In genomic region chr11:110942280-110942679, GRCm38 (mm10) we compare ENCODE assay signal across 32 mouse cellular contexts. TPM values are rescaled to one million over a fixed set of nuclear protein-coding genes. Genes with fewer than 3 reads are reported as not detected.
DNase-seq lines count a peak whose midpoint lies in the region; ATAC-seq and TF ChIP-seq lines count a peak whose summit lies in the region.
"Had no signal": no experiment of that assay in that cellular context is flagged by ENCODE, and none has a peak within 500 bp of the region (broad histone marks: within the 10 kb centered on the region; RNA-seq: fewer than 3 reads in every experiment).

No protein-coding gene starts in this region.

- WGBS in heart, embryonic 13.5 days, result 21% methylated on average over 3 of the region's 3 CpGs
- WGBS in liver, embryonic 14.5 days (ENCODE audit: insufficient replicate concordance), result 19% methylated on average over 3 of the region's 3 CpGs
- 31% methylated on average over 3 of the region's 3 CpGs for WGBS in liver, embryonic 12.5 days (ENCODE audit: insufficient replicate concordance)
- WGBS in intestine, embryonic 14.5 days, result 19% methylated on average over 3 of the region's 3 CpGs

- no peaks in the 10 kb centered on the region for H3K9me3 ChIP-seq in heart, embryonic 13.5 days
- no peaks in the 10 kb centered on the region for H3K9me3 ChIP-seq in liver, embryonic 14.5 days (ENCODE audit: control insufficient read depth, low read length)
- H3K9me3 ChIP-seq in liver, embryonic 12.5 days (replicated peaks), result no peaks in the 10 kb centered on the region
- H3K9me3 ChIP-seq in intestine, embryonic 14.5 days (ENCODE audit: control insufficient read depth, low read length), result no peaks in the 10 kb centered on the region
- H3K9me3 ChIP-seq: embryonic facial prominence, embryonic 13.5 days; forebrain, embryonic 12.5 days; hindbrain, embryonic 15.5 days; liver, embryonic 13.5 days; neural tube, embryonic 12.5 days had no signal

- no peaks in the 10 kb centered on the region for H3K36me3 ChIP-seq in heart, embryonic 13.5 days
- H3K36me3 ChIP-seq in liver, embryonic 14.5 days (replicated peaks; ENCODE audit: control insufficient read depth, insufficient read depth, low read depth), result no peaks in the 10 kb centered on the region
- H3K36me3 ChIP-seq in liver, embryonic 12.5 days, result no peaks in the 10 kb centered on the region
- no peaks in the 10 kb centered on the region for H3K36me3 ChIP-seq in intestine, embryonic 14.5 days (ENCODE audit: control insufficient read depth, insufficient read depth, low read length)
- H3K36me3 ChIP-seq in myocyte (ENCODE audit: control insufficient read depth, insufficient read depth), result no peaks in the 10 kb centered on the region
- H3K36me3 ChIP-seq: embryonic facial prominence, embryonic 13.5 days; forebrain, embryonic 12.5 days; hindbrain, embryonic 15.5 days; liver, embryonic 13.5 days; neural tube, embryonic 12.5 days had no signal

- H3K4me3 ChIP-seq in heart, embryonic 13.5 days, result no peak overlapping the region
- no peak overlapping the region for H3K4me3 ChIP-seq in liver, embryonic 14.5 days (ENCODE audit: insufficient read depth in 1 of 2, low read depth in 2 of 2, low read length in 2 of 2)
- H3K4me3 ChIP-seq in liver, embryonic 12.5 days, result no peak overlapping the region
- H3K4me3 ChIP-seq in intestine, embryonic 14.5 days (ENCODE audit: low read depth, low read length), result no peak overlapping the region
- no peak overlapping the region for H3K4me3 ChIP-seq in myocyte
- H3K4me3 ChIP-seq: embryonic facial prominence, embryonic 13.5 days; forebrain, embryonic 12.5 days; heart, adult 2 months; hindbrain, embryonic 15.5 days; left cerebral cortex, adult 2 months; liver, embryonic 13.5 days; neural tube, embryonic 12.5 days had no signal

- no peaks in the 10 kb centered on the region for H3K27me3 ChIP-seq in heart, embryonic 13.5 days (replicated peaks)
- H3K27me3 ChIP-seq in liver, embryonic 14.5 days (ENCODE audit: control insufficient read depth, insufficient read depth, low read length), result no peaks in the 10 kb centered on the region
- H3K27me3 ChIP-seq in liver, embryonic 12.5 days (replicated peaks), result no peaks in the 10 kb centered on the region
- H3K27me3 ChIP-seq in intestine, embryonic 14.5 days (replicated peaks; ENCODE audit: control insufficient read depth, insufficient read depth, low read length), result no peaks in the 10 kb centered on the region
- no peaks in the 10 kb centered on the region for H3K27me3 ChIP-seq in myocyte (ENCODE audit: control insufficient read depth, insufficient read depth, insufficient read length)
- H3K27me3 ChIP-seq: embryonic facial prominence, embryonic 13.5 days; forebrain, embryonic 12.5 days; hindbrain, embryonic 15.5 days; liver, embryonic 13.5 days; neural tube, embryonic 12.5 days had no signal

- no peak overlapping the region for H3K9ac ChIP-seq in heart, embryonic 13.5 days
- H3K9ac ChIP-seq in liver, embryonic 14.5 days (replicated peaks), result no peak overlapping the region
- H3K9ac ChIP-seq in liver, embryonic 12.5 days, result no peak overlapping the region
- H3K9ac ChIP-seq in intestine, embryonic 14.5 days (ENCODE audit: low read length), result no peak overlapping the region
- H3K9ac ChIP-seq: embryonic facial prominence, embryonic 13.5 days; forebrain, embryonic 12.5 days; forebrain, postnatal 0 days; hindbrain, embryonic 15.5 days; liver, embryonic 13.5 days; neural tube, embryonic 12.5 days had no signal

- TF ChIP-seq EP300 in liver, embryonic 14.5 days (IDR thresholded peaks at IDR 0.05; ENCODE audit: low read depth), result no peak

- H3ac ChIP-seq in myocyte (ENCODE audit: control insufficient read depth, insufficient read length), result no peak overlapping the region

- DNase-seq in heart, postnatal 4 days, result no peak
- no peak for DNase-seq in liver, embryonic 14.5 days (ENCODE audit: low read depth in 3 of 3, low spot score in 3 of 3)
- DNase-seq in intestine, embryonic 14.5 days (ENCODE audit: low spot score), result no peak
- DNase-seq in Muller cell, postnatal 12 days (ENCODE audit: inconsistent ontology term), result no peak
- DNase-seq in cerebellum, adult 9-10 months, result no peak
- DNase-seq: cerebellum, adult 8-10 months; forebrain, postnatal 0 days; kidney, postnatal 25 days; liver, embryonic 13.5 days; lung, adult 2 months; right cerebral cortex, adult 18-20 months; thymus, adult 18-20 months; thymus, postnatal 25 days had no signal

- peak overlapping the region; percentile 77 for H3K27ac ChIP-seq in heart, embryonic 13.5 days (replicated peaks)
- no peak overlapping the region for H3K27ac ChIP-seq in liver, embryonic 14.5 days
- H3K27ac ChIP-seq in liver, embryonic 12.5 days, result no peak overlapping the region
- H3K27ac ChIP-seq in intestine, embryonic 14.5 days (ENCODE audit: low read depth), result peak overlapping the region; percentile 40
- H3K27ac ChIP-seq: embryonic facial prominence, embryonic 13.5 days; forebrain, embryonic 12.5 days; heart, adult 2 months; hindbrain, embryonic 15.5 days; left cerebral cortex, adult 2 months; liver, embryonic 13.5 days; neural tube, embryonic 12.5 days; stomach, postnatal 0 days had no signal

- H3K4me1 ChIP-seq in heart, embryonic 13.5 days, result peaks cover 13% of the 10 kb centered on the region
- H3K4me1 ChIP-seq in liver, embryonic 14.5 days (replicated peaks; ENCODE audit: control insufficient read depth in 2 of 2, insufficient read depth in 2 of 2, low read length in 1 of 2), result no peaks in the 10 kb centered on the region
- no peaks in the 10 kb centered on the region for H3K4me1 ChIP-seq in liver, embryonic 12.5 days
- H3K4me1 ChIP-seq in intestine, embryonic 14.5 days (replicated peaks; ENCODE audit: control insufficient read depth, insufficient read depth, low read length), result peaks cover 5% of the 10 kb centered on the region; the same call in 1 of the 2 replicates
- H3K4me1 ChIP-seq: embryonic facial prominence, embryonic 13.5 days; forebrain, embryonic 12.5 days; hindbrain, embryonic 15.5 days; liver, embryonic 13.5 days; neural tube, embryonic 12.5 days had no signal

- no peaks in the 10 kb centered on the region for H3K79me2 ChIP-seq in myocyte (ENCODE audit: control insufficient read depth, insufficient read depth)

- H3K4me2 ChIP-seq in heart, embryonic 13.5 days, result peak overlapping the region; percentile 7; the same call in 1 of the 2 replicates
- no peak overlapping the region for H3K4me2 ChIP-seq in liver, embryonic 14.5 days (ENCODE audit: low read depth)
- H3K4me2 ChIP-seq in liver, embryonic 12.5 days, result no peak overlapping the region
- H3K4me2 ChIP-seq in intestine, embryonic 14.5 days (ENCODE audit: low read length), result peak overlapping the region; percentile 23
- H3K4me2 ChIP-seq in myocyte (ENCODE audit: low read depth), result peak overlapping the region; percentile 14
- H3K4me2 ChIP-seq: embryonic facial prominence, embryonic 13.5 days; forebrain, embryonic 12.5 days; hindbrain, embryonic 15.5 days; liver, embryonic 13.5 days; midbrain, embryonic 11.5 days; neural tube, embryonic 12.5 days had no signal

- TF ChIP-seq POLR2A in myocyte (IDR thresholded peaks at IDR 0.05; ENCODE audit: insufficient read length, low read depth), result no peak

- ATAC-seq in heart, embryonic 13.5 days (ENCODE audit: extremely low read depth, insufficient number of reproducible peaks, low FRiP score, low TSS enrichment), result no peak
- ATAC-seq in liver, embryonic 14.5 days (ENCODE audit: insufficient read depth), result peak; percentile 13; the same call in 1 of the 2 replicates
- no peak for ATAC-seq in liver, embryonic 12.5 days
- no peak for ATAC-seq in intestine, embryonic 14.5 days (replicated peaks; ENCODE audit: low FRiP score, low TSS enrichment, low read depth)
- ATAC-seq: forebrain, postnatal 0 days; inflammation-experienced regulatory T-cells, adult 6 months; midbrain, embryonic 16.5 days had no signal

- no peak for TF ChIP-seq CTCF in liver, embryonic 14.5 days (IDR thresholded peaks at IDR 0.05; ENCODE audit: low read depth)

TF ChIP-seq in myocyte, 11 proteins besides CTCF, POLR2A, EP300 and RAD21:
- no peak for TF ChIP-seq TCF12 (IDR thresholded peaks at IDR 0.05; ENCODE audit: insufficient read depth, poor library complexity, severe bottlenecking)
- TF ChIP-seq MYOD1 (IDR thresholded peaks at IDR 0.05; ENCODE audit: control insufficient read depth in 1 of 3, insufficient read length in 2 of 3, low read depth in 2 of 3), result no peak
- no peak for TF ChIP-seq USF1 (IDR thresholded peaks at IDR 0.05; ENCODE audit: low read depth)
- no peak for TF ChIP-seq REST (IDR thresholded peaks at IDR 0.05; ENCODE audit: insufficient read depth, insufficient read length)
- TF ChIP-seq TCF3 (IDR thresholded peaks at IDR 0.05; ENCODE audit: insufficient read length, low read depth), result no peak
- no peak for TF ChIP-seq MYOG (IDR thresholded peaks at IDR 0.05; ENCODE audit: control insufficient read depth in 1 of 3, insufficient read depth in 1 of 3, insufficient read length in 2 of 3, low read depth in 2 of 3)
- no peak for TF ChIP-seq MAX (IDR thresholded peaks at IDR 0.05; ENCODE audit: low read depth)
- no peak for TF ChIP-seq CEBPB (IDR thresholded peaks at IDR 0.05; ENCODE audit: insufficient read depth, poor library complexity, severe bottlenecking)

RNA-seq across cellular contexts. Expression of gene Kcnj16, which starts 25.6 kb away (rescaled TPM):
- polyA plus RNA-seq in heart, embryonic 13.5 days (2015; fragmentation: Nextera tagmentation; extraction: Ambion mirVana), result not detected in 2 replicates
- not detected for total RNA-seq in heart, postnatal 4 days (2021)
- polyA plus RNA-seq in liver, embryonic 14.5 days (2012; rRNA removed), result 0.01 and 0.06 TPM in 2 replicates
- polyA plus RNA-seq in liver, embryonic 14.5 days (2014; fragmentation: Nextera tagmentation; extraction: Ambion mirVana), result not detected in 2 replicates
- not detected in 2 replicates for polyA plus RNA-seq in liver, embryonic 12.5 days (2016; fragmentation: Nextera tagmentation; extraction: Ambion mirVana)
- polyA plus RNA-seq in intestine, embryonic 14.5 days (2014; fragmentation: Nextera tagmentation; extraction: Ambion mirVana), result 0.18 and 0.26 TPM in 2 replicates
- polyA plus RNA-seq in myocyte (2012; fragmentation: generic; extraction: Trizol), result 0.06 TPM
- total RNA-seq: adrenal gland, postnatal 25 days; gastrocnemius, adult 8-10 months; gastrocnemius, postnatal 4 days; heart, postnatal 25 days; megakaryocyte progenitor cell, adult 5-6 weeks had no signal
- polyA plus RNA-seq: embryonic facial prominence, embryonic 13.5 days; forebrain, embryonic 12.5 days; heart, adult 2 months; inflammation-experienced regulatory T-cells, adult 6 months; limb, embryonic 14.5 days; lung, adult 2 months had no signal

Comparison
In these comparisons a context has a peak if more than half of its experiments do, and no peak if none do; other contexts are left out.
1. H3K27ac ChIP-seq: peak in heart, embryonic 13.5 days (single experiment) and intestine, embryonic 14.5 days (single experiment); none in liver, embryonic 14.5 days (single experiment) and liver, embryonic 12.5 days (single experiment).
2. H3K4me2 ChIP-seq: peak in heart, embryonic 13.5 days (single experiment), intestine, embryonic 14.5 days (single experiment) and myocyte (single experiment); none in liver, embryonic 14.5 days (single experiment) and liver, embryonic 12.5 days (single experiment).